13 mouse cellular contexts compared by ENCODE assay signal in genomic region chr4:123446754-123447153, GRCm38 (mm10).
DNase-seq lines count a peak whose midpoint lies in the region; ATAC-seq lines count a peak whose summit lies in the region.
"Had no signal": no experiment of that assay in that cellular context is flagged by ENCODE, and none has a peak within 500 bp of the region (broad histone marks: within the 10 kb centered on the region; RNA-seq: fewer than 3 reads in every experiment).

No protein-coding gene starts in this region.

- peaks cover 82% of the 10 kb centered on the region for H3K36me3 ChIP-seq in midbrain, embryonic 14.5 days (ENCODE audit: control insufficient read depth, insufficient read depth, low read length)
- H3K36me3 ChIP-seq in midbrain, embryonic 15.5 days (replicated peaks): peaks cover 59% of the 10 kb centered on the region
- peaks cover 54% of the 10 kb centered on the region for H3K36me3 ChIP-seq in heart, embryonic 16.5 days (ENCODE audit: control insufficient read depth, insufficient read depth)

- 0 out of 2 replicates have a peak overlapping the region, but pooled peaks have one; percentile 37 for H3K27ac ChIP-seq in midbrain, embryonic 14.5 days (replicated peaks; ENCODE audit: low read depth, low read length)
- H3K27ac ChIP-seq in midbrain, embryonic 15.5 days: no peak overlapping the region
- H3K27ac ChIP-seq in heart, embryonic 16.5 days (ENCODE audit: low read length): peak overlapping the region; percentile 45; the same call in 1 of the 2 replicates
- H3K27ac ChIP-seq: midbrain, embryonic 12.5 days had no signal

- WGBS in midbrain, embryonic 14.5 days: 82% methylated on average over 7 of the region's 7 CpGs
- 74% methylated on average over 7 of the region's 7 CpGs for WGBS in midbrain, embryonic 15.5 days
- 23% methylated on average over 7 of the region's 7 CpGs for WGBS in heart, embryonic 16.5 days

- H3K4me3 ChIP-seq in midbrain, embryonic 14.5 days (replicated peaks; ENCODE audit: low read depth, low read length): no peak overlapping the region
- no peak overlapping the region for H3K4me3 ChIP-seq in midbrain, embryonic 15.5 days
- H3K4me3 ChIP-seq in heart, embryonic 16.5 days (ENCODE audit: low read length): no peak overlapping the region
- H3K4me3 ChIP-seq: midbrain, embryonic 12.5 days had no signal

- H3K4me2 ChIP-seq in midbrain, embryonic 14.5 days (ENCODE audit: low read length): no peak overlapping the region
- H3K4me2 ChIP-seq in midbrain, embryonic 15.5 days: no peak overlapping the region
- no peak overlapping the region for H3K4me2 ChIP-seq in heart, embryonic 16.5 days (ENCODE audit: low read depth, low read length)
- H3K4me2 ChIP-seq: lung, embryonic 14.5 days; midbrain, embryonic 12.5 days had no signal

- no peaks in the 10 kb centered on the region for H3K27me3 ChIP-seq in midbrain, embryonic 14.5 days (ENCODE audit: control insufficient read depth, insufficient read depth, low read length)
- no peaks in the 10 kb centered on the region for H3K27me3 ChIP-seq in midbrain, embryonic 15.5 days (replicated peaks)
- no peaks in the 10 kb centered on the region for H3K27me3 ChIP-seq in heart, embryonic 16.5 days (ENCODE audit: control insufficient read depth, insufficient read depth, low read length)
- H3K27me3 ChIP-seq: midbrain, embryonic 12.5 days had no signal

- no peaks in the 10 kb centered on the region for H3K9me3 ChIP-seq in midbrain, embryonic 14.5 days (ENCODE audit: control insufficient read depth, low read length)
- no peaks in the 10 kb centered on the region for H3K9me3 ChIP-seq in midbrain, embryonic 15.5 days
- H3K9me3 ChIP-seq in heart, embryonic 16.5 days (replicated peaks; ENCODE audit: control insufficient read depth, low read length): no peaks in the 10 kb centered on the region
- H3K9me3 ChIP-seq: midbrain, embryonic 12.5 days had no signal

- no peak for ATAC-seq in midbrain, embryonic 14.5 days (ENCODE audit: low FRiP score, low TSS enrichment)
- no peak for ATAC-seq in midbrain, embryonic 15.5 days (replicated peaks)
- no peak for ATAC-seq in heart, embryonic 16.5 days (replicated peaks; ENCODE audit: extremely low read depth, insufficient read depth, low FRiP score)
- ATAC-seq: intestine, embryonic 16.5 days had no signal

- no peaks in the 10 kb centered on the region for H3K4me1 ChIP-seq in midbrain, embryonic 14.5 days (ENCODE audit: control insufficient read depth, insufficient read depth, low read length)
- no peaks in the 10 kb centered on the region for H3K4me1 ChIP-seq in midbrain, embryonic 15.5 days
- peaks cover 12% of the 10 kb centered on the region for H3K4me1 ChIP-seq in heart, embryonic 16.5 days (ENCODE audit: control insufficient read depth, insufficient read depth, low read length)
- H3K4me1 ChIP-seq: midbrain, embryonic 12.5 days had no signal

- peak; percentile 91 for DNase-seq in heart, adult 11 months
- DNase-seq in heart, adult 9 months (ENCODE audit: low spot score in 2 of 2): no peak
- no peak for DNase-seq in midbrain, embryonic 14.5 days
- DNase-seq in cerebellum, postnatal 4 days (ENCODE audit: low spot score in 2 of 2): no peak
- DNase-seq in adipocyte (ENCODE audit: low spot score): no peak
- DNase-seq in thymus, adult 18-20 months: no peak
- DNase-seq: adrenal gland, adult 2 months; cerebellum, adult 11 months had no signal

- no peak overlapping the region for H3K9ac ChIP-seq in midbrain, embryonic 14.5 days (replicated peaks; ENCODE audit: low read length)
- no peak overlapping the region for H3K9ac ChIP-seq in midbrain, embryonic 15.5 days
- H3K9ac ChIP-seq in heart, embryonic 16.5 days (ENCODE audit: low read length): no peak overlapping the region
- H3K9ac ChIP-seq: lung, embryonic 14.5 days; midbrain, embryonic 12.5 days had no signal
